Mouse (Mus musculus) liver, embryonic 14.5 days (tissue): ENCODE measurements around the gene Neurod1. TPM values are rescaled to one million over a fixed set of nuclear protein-coding genes. Genes with fewer than 3 reads are reported as not detected.
A peak's percentile ranks its signal among the peaks of the same experiment; 100 is the strongest.

Experiments
- ATAC-seq: fragments of 200-750 bp; cut with Nextera tagmentation; 2 replicates; pipeline ENCODE4 v1.8.0; 2017; ENCODE audit warnings: moderate number of reproducible peaks, mild to moderate bottlenecking, moderate library complexity; ENCODE audit not compliant: insufficient read depth
- DNase-seq, 3 experiments: peaks; one replicate each; pipeline ENCODE4 v3.0.0-alpha.2; 2012 to 2013; ENCODE audit warnings: low read depth in 3 of 3, low spot score in 3 of 3
- H3K27ac ChIP-seq: fragments of 300-500 bp; sonication (generic); 2 replicates; pipeline ENCODE4 v1.5.1; 2014; ENCODE audit warnings: moderate library complexity, mild to moderate bottlenecking, control low read depth, inconsistent platforms
- H3K27me3 ChIP-seq: fragments of 300-500 bp; sonication (generic); 2 replicates; pipeline ENCODE4 v1.6.1; 2014; ENCODE audit warnings: mild to moderate bottlenecking, low read length, moderate library complexity; ENCODE audit not compliant: control insufficient read depth, insufficient read depth
- H3K36me3 ChIP-seq: fragments of 300-500 bp; sonication (generic); replicated peaks from 2 replicates; pipeline ENCODE4 v1.6.1; 2014; ENCODE audit warnings: low read depth; ENCODE audit not compliant: control insufficient read depth, insufficient read depth
- H3K4me1 ChIP-seq, 2 experiments: fragments of 200-500 bp in 1 of 2; fragments of 300-500 bp in 1 of 2; sonication (generic) in 1 of 2; replicated peaks; 2 replicates each; pipeline ENCODE4 v1.6.1; 2012 to 2014; ENCODE audit warnings: antibody characterized with exemption in 1 of 2, inconsistent platforms in 1 of 2, low read length in 1 of 2; ENCODE audit not compliant: control insufficient read depth in 2 of 2, insufficient read depth in 2 of 2
- H3K4me2 ChIP-seq: fragments of 300-500 bp; sonication (generic); 2 replicates; pipeline ENCODE4 v1.6.1; 2014; ENCODE audit warnings: low read depth, mild to moderate bottlenecking, control low read depth, moderate library complexity
- H3K4me3 ChIP-seq, 2 experiments: fragments of 200-500 bp in 1 of 2; fragments of 300-500 bp in 1 of 2; sonication (generic) in 1 of 2; 2 replicates each; pipeline ENCODE4 v1.5.1; 2012 to 2014; ENCODE audit warnings: low read depth in 2 of 2, low read length in 2 of 2, mild to moderate bottlenecking in 2 of 2, control low read depth in 1 of 2, inconsistent platforms in 1 of 2, moderate library complexity in 1 of 2; ENCODE audit not compliant: insufficient read depth in 1 of 2
- H3K9ac ChIP-seq: fragments of 300-500 bp; sonication (generic); replicated peaks from 2 replicates; pipeline ENCODE4 v1.6.1; 2014; ENCODE audit warnings: mild to moderate bottlenecking, control low read depth, moderate library complexity
- H3K9me3 ChIP-seq: fragments of 300-500 bp; sonication (generic); 2 replicates; pipeline ENCODE4 v1.6.1; 2016; ENCODE audit warnings: low read length, mixed read lengths; ENCODE audit not compliant: control insufficient read depth
- CTCF ChIP-seq: IDR thresholded peaks from 2 replicates; pipeline ENCODE4 v1.5.1; 2016; ENCODE audit warnings: antibody characterized with exemption, low read depth, control low read depth
- EP300 ChIP-seq: IDR thresholded peaks from 2 replicates; pipeline ENCODE4 v1.6.1; 2016; ENCODE audit warnings: antibody characterized with exemption, low read depth
- WGBS: fragments of 180-500 bp; shearing (Covaris S2); extraction: QIAGEN DNeasy Blood & Tissue Kit; methylation state at CpG from one replicate; pipeline ENCODE4 v1.1.7; 2014; ENCODE audit not compliant: insufficient replicate concordance; 5-methylcytosine and 5-hydroxymethylcytosine counted together
- polyA plus RNA-seq, 2 experiments: library from polyadenylated mRNA; depleted of rRNA in 1 of 2; stranded (reverse) in 1 of 2; unstranded in 1 of 2; fragments of >200 nt; fragmentation: Nextera tagmentation in 1 of 2; extraction: Ambion mirVana in 1 of 2; gene quantifications; 2 replicates each; pipeline versions ENCODE4 v1.2.1 to v1.2.3; 2012 to 2014

Neurod1 gene
- polyA plus RNA-seq, 2 experiments: 0.01 TPM; not detected in 1

GRCm38 (mm10) chr2:79428569-79429104 lies 27.9 kb downstream of the Neurod1 start:
- Histone ChIP-seq H3K9me3 (no peaks in the 10 kb centered on the region), H3K4me3 (peak overlapping the region; percentile 32 to 51), H3K36me3 (no peaks in the 10 kb centered on the region), H3K27me3 (peaks cover 6% of the 10 kb centered on the region), H3K9ac (no peak overlapping the region), H3K4me1 (0 out of 4 replicates have a peak, but pooled peaks cover 0 to 2% of the 10 kb centered on the region in 2 experiments), H3K4me2 (peak overlapping the region; percentile 58), H3K27ac (no peak overlapping the region)
- DNase-seq (no peak), ATAC-seq (no peak)
- TF ChIP-seq EP300 (no peak), CTCF (no peak)
- WGBS: 0% methylated on average over 35 of the region's 35 CpGs

- no peak overlapping the region for H3K9ac ChIP-seq
- ATAC-seq (no peak), DNase-seq (no peak)
- no peak overlapping the region for H3K4me3 ChIP-seq
- no peak overlapping the region for H3K4me2 ChIP-seq
- 26% methylated on average over 6 of the region's 6 CpGs for WGBS
- 0 out of 4 replicates have a peak, but pooled peaks cover 0 to 2% of the 10 kb centered on the region in 2 experiments for H3K4me1 ChIP-seq
- peaks cover 6% of the 10 kb centered on the region for H3K27me3 ChIP-seq
- no peaks in the 10 kb centered on the region for H3K9me3 ChIP-seq
- H3K36me3 ChIP-seq: no peaks in the 10 kb centered on the region
- no peak overlapping the region for H3K27ac ChIP-seq
- TF ChIP-seq EP300 (no peak), CTCF (no peak)
Observed at GRCm38 (mm10) chr2:79428022-79428421, 28.5 kb downstream of the Neurod1 start.

DNA sequence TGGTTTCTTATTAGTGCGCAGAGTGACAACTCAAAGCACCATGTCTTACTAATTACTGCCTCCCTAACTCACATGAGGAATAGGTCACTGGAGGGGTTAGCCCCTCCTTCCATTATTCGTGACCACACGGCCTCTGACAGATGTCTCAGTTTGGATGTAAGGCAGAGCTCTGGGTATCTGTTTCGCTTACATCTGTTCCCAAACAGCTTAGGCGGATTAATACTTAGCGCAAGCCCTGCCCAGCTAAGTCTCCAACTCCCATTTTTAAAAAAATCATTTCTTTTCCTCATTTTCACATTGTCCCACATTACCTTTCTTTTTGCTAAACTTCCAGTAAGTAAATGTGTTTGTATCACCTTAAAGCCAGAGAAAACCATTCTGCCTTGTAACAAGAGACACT lies 34.9 kb downstream of the Neurod1 start:
- Histone ChIP-seq H3K4me2 (no peak overlapping the region), H3K4me1 (no peaks in the 10 kb centered on the region), H3K9ac (no peak overlapping the region), H3K9me3 (no peaks in the 10 kb centered on the region), H3K4me3 (no peak overlapping the region), H3K27ac (no peak overlapping the region), H3K36me3 (no peaks in the 10 kb centered on the region), H3K27me3 (no peaks in the 10 kb centered on the region)
- 62% methylated on average over 6 of the region's 6 CpGs for WGBS
- DNase-seq (no peak), ATAC-seq (no peak)
- TF ChIP-seq CTCF (no peak), EP300 (no peak)

GRCm38 (mm10) chr2:79414505-79414904 lies 42.0 kb downstream of the Neurod1 start:
- no peak for TF ChIP-seq EP300
- no peak for TF ChIP-seq CTCF
- 71% methylated on average over 7 of the region's 7 CpGs for WGBS
- ATAC-seq (no peak), DNase-seq (no peak)
- Histone ChIP-seq H3K27me3 (no peaks in the 10 kb centered on the region), H3K4me1 (no peaks in the 10 kb centered on the region), H3K36me3 (no peaks in the 10 kb centered on the region), H3K9me3 (no peaks in the 10 kb centered on the region), H3K4me2 (no peak overlapping the region), H3K9ac (no peak overlapping the region), H3K27ac (no peak overlapping the region), H3K4me3 (no peak overlapping the region)

GRCm38 (mm10) chr2:79410903-79411255 lies 45.7 kb downstream of the Neurod1 start:
- H3K27ac ChIP-seq: no peak overlapping the region
- TF ChIP-seq EP300 (no peak), CTCF (no peak)
- no peaks in the 10 kb centered on the region for H3K4me1 ChIP-seq
- H3K9me3 ChIP-seq: no peaks in the 10 kb centered on the region
- no peak overlapping the region for H3K9ac ChIP-seq
- no peaks in the 10 kb centered on the region for H3K27me3 ChIP-seq
- no peaks in the 10 kb centered on the region for H3K36me3 ChIP-seq
- DNase-seq (no peak), ATAC-seq (no peak)
- WGBS: 62% methylated on average over 3 of the region's 3 CpGs
- H3K4me2 ChIP-seq: no peak overlapping the region
- no peak overlapping the region for H3K4me3 ChIP-seq
